Mouse (Mus musculus): ENCODE data around the gene Gm26897.

Gm26897 gene

GRCm38 (mm10) chr5:111733851-111734250 lies at the start of gene Gm26897:
Gm26897 (plus strand) TSS chr5:111733924.
- DNase-seq: no peak

- DNase-seq: no peak
Observed at GRCm38 (mm10) chr5:111687370-111687769, 46.4 kb upstream of the Gm26897 start.

- DNase-seq: no peak
Observed at GRCm38 (mm10) chr5:111688584-111688983, 45.1 kb upstream of the Gm26897 start.

DNA sequence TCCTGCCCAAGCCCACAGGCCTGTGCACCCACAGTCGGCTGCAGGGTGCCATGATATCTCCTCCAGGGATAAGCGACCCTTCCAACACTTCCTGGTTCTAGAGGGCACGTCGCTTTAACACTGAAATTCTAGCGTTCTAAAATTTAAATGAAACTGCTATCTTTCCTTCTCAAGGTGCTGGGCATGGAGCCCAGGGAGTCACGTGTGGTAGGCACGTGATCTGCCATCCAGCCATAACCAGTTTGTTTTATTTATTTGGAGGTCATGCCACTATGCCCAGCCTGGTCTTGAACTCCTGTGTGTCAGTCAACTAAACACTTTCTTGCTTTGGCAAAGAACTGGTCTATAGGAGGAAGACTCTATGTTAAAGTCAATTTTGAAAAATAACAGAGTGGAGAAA lies 35.7 kb upstream of the Gm26897 start:
- no peak for DNase-seq

DNA sequence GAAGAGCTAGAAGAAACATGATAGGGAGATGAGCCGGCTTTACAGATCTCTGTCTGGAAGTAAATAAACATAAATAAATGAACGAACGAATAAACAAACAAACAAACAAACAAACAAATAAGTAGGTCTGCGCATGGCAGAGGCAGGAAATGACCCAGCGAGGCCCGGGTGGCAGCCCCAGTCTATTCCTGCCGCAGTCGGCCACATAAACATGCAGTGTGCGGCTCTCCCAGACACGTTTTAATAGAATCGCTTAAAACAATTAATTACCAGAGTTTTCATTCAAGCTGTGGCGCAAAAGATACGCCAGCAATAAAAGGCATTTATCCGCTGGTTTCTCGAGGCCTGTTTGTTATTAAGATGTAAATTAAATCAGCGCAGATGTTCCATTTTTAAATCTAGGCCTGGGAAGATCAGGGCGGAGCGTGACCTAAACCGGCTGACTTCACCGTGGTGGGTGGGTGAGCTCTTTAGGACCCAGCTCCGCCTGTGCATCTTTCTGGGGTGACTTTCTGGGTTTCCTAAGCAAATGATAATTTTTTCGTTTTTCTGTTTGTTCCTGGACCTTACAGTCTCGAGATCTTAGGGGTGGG lies 33.9 kb upstream of the Gm26897 start:
- no peak for DNase-seq

DNA sequence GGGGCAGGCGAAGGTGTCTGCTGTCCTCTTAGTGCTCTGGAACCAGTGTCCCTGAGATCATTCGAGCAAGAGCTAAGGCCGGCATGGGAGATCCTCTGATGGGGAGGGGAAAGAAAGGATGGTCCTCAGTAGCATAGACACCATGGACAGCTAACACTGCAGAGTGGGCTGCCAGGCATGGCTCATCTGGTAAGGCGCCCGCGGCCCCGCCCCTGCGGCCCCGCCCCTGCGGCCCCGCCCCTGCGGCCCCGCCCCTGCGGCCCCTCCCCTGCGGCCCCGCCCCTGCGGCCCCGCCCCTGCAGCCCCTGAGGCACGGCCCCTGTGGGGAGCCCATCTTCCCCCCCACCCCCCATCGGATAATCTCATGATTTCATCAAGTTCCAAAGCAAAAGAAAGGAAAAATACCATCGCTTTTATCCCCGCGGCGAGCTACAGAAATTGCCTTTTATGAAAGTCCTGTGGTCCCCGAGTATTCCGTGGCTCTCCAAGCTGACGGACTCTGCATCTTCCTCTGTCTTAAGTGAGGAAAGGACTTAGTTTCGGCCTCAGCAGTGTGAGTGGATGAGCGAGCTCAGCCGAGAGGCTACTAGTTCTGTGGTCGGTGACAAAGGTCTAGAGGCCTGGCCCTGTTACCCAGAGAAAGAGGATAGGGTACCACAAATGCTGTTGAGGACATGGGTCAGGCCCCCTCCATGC lies 31.9 kb upstream of the Gm26897 start:
- DNase-seq: no peak

- no peak for DNase-seq
Observed at GRCm38 (mm10) chr5:111703586-111703985, 30.1 kb upstream of the Gm26897 start.

DNA sequence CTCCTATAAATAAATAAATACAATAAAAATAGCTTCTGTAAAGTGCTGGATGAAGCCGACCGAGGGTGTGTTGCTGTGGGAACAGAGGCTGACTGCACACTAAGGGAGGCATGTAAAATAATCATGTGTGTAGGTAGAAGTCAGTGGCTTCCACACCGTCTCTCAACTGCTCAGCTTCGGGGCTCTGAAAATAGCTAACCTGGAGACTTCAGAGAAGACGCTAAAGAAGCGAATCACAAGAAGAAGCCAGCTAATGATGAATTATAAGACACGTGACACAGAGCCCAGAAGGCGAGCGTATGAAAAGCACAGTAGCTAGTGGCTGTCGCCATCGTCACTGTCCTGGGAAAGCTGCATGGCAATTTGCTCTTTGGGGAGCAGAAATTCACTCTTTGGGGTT lies 29.4 kb upstream of the Gm26897 start:
- DNase-seq: no peak

DNA sequence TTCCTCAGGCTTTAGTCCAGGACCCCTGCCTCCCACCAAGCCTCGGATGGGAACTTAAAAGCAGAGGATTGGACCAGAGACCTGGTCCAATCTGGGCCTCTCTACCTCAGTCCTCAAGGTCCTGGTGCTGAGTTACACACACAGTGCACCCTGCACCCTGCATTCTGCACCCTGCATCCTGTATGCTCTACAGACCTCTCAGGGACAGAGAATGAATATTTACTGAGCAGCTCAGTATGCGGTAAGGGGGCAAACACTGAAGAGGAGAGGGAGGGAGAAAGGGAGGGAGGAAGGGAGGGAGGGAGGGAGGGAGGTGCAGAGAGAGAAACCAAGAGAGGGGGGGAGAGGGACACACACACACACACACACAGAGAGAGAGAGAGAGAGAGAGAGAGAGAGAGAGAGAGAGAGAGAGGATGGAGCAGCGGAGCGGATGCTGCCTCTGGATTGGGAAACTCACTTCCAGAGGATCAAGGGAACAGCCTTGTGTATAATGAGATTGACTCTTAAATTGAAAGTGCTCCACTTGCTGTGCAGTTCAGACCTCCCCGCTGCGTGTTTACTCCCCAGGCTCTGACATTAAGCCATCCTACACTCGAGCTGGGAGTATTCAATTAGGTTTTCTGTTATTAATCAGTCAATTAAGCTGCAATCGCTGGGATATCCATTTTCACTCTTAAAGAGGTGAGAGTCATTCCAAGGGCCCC lies 24.4 kb upstream of the Gm26897 start:
- no peak for DNase-seq

- no peak for DNase-seq
Observed at GRCm38 (mm10) chr5:111719018-111719417, 14.7 kb upstream of the Gm26897 start.

- no peak for DNase-seq
Observed at GRCm38 (mm10) chr5:111720726-111721125, 13.0 kb upstream of the Gm26897 start.

DNA sequence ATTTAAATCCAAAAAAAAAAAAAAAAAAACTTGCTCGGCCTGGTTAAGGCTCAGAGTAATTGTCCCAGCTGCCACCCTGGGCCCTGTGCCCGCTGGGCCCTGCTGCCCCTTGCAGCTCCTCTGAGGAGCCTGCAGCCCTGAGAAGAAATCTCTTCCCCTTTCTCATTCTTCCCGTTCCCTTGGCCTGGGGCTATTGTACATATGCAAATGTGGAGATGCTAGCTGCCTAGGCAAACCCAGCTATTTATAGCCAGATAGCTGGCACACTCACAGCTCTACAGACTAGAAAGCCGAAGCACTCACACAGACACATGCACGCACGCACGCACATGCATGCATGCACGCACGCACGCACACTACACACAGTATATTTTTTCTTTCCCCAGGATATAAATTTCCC lies 9.0 kb upstream of the Gm26897 start:
- no peak for DNase-seq

DNA sequence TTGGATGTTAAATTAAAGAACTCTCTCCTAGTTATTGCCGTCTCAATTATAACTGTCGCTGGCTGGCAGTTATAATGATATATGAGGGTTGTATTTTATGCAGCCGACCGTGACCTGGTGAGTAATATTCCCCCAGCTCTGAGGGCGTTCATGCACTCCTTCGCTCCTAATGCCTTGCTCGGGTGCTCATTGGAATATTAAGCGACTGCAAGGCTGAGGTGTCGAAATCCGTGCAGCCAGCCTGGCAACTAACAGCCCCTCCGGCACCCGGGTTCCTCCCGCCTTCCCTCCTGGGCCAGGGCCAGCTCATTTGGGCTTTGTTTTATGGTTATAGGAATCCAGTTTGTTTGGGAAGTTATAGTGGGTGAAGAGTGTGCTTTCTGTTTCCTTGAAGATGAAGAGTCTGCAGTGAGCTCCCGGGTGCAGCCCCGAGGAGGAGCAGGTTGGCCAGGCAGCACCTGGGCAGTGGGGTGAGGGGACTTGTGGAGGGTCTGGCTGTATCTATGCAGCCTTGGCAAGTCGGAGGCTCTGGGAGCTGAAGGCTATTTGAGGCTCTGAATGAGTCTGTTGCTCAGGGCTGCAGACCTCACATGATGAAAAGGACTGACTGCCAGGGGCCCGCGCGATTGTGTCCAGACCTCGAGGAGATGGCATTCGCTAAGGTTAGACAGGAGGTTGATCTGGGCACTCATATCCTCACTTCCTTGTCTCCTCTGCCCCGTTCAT lies 8.4 kb upstream of the Gm26897 start:
- DNase-seq: peak; percentile 21

DNA sequence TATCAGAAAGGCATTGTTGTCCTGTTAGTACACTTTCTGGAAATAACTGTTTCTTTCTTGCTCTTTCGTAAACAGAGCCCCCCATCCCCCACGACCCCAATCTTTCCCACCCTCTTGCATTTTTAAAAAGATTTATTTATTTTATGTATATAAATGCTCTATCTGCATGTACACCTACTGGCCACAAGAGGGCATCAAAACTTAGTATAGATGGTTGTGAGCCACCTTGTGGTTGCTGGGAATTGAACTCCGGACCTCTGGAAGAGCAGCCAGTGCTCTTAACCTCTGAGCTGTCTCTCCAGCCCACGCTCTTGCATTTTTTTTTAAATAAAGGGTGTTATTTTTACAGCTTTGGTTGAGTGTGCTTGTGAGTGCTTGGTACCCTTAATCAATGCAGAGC lies 5.3 kb upstream of the Gm26897 start:
- no peak for DNase-seq

DNA sequence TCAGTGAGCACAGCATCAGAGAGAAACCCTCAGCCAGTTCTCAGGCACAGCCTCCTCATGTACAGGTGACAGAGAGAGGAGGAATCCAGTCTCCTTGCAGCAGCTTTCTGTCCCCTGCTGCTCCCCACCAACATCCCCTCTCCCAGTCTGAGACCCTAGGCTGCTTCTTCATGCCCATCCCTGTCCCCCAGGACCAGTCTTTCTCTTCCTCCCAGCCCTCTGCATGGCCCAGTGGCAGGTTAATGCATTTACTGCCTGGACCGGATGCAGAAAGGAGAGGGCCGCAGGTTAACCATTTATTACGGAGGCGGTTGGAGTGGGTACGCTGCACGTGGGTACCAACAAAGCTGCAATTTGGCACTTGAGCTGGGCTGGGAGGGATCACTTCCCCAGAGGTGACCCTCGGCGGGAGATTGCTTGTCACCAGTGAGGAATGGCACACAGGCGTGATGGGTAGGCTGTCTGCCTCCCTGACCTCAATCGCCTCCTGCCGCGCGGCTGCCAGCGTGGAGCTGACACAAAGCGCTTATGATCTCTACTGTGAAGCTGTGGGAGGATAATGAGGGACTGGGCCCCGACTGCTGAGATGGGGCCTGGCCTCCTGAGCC lies 3.1 kb upstream of the Gm26897 start:
- no peak for DNase-seq

DNA sequence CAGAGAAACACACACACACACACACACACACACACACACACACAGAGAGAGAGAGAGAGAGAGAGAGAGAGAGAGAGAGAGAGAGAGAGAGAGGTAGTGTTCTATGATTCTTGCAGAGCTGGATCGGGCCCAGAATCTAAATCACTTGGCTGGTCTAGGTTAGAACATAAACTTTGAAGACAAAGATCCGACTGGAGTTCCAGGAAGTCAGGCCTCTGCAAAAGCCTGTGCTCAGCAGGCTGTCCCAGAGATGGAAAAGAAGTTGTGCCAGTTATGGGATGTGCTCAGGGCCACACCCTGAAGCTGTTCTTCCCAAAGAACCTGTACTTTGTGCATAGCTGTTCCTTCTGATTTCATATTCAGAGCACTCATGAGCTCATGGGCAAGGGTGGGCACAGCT lies 1.5 kb upstream of the Gm26897 start:
- peak; percentile 15 for DNase-seq

DNA sequence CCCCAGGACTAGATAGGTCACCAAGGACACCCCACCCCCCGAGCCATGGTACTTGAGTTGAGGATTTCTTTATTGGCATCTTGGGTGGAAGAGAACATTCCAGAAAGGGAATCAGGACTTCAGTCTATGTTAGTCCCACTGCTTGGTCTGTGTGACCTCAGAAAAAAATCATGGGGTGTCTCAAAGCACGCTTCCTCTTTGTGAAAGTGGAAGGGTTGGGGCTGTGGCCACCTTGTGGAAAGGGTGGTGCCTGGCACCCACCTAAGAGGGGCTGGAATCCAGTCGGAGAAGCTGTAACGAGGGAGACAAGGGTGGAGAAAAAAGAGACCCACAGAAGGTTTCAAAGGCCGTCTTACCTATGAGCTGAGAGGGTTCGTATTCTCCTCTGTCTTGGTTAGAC lies 5.8 kb downstream of the Gm26897 start:
- DNase-seq: no peak

GRCm38 (mm10) chr5:111740384-111741275 lies 6.9 kb downstream of the Gm26897 start:
- DNase-seq: no peak

DNA sequence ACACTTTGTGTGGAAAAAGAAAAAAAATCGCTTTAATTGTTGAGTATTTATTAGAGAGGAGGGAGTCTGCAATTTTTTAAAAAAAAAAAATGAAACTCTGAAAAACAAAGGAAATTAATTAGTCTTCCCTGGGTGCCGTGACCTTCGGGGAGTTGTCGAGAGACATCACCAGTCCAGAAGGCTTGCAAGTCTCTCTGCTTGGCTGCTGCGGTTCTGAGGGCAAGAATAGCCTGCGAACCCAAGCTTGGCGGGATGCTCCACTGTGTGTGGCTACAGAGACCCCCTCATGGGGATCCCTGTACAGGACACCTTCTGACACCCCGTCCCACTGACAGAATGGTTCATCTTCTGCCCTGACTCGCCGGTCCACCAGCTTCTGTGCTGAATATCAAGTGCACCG lies 7.6 kb downstream of the Gm26897 start:
- DNase-seq: no peak

DNA sequence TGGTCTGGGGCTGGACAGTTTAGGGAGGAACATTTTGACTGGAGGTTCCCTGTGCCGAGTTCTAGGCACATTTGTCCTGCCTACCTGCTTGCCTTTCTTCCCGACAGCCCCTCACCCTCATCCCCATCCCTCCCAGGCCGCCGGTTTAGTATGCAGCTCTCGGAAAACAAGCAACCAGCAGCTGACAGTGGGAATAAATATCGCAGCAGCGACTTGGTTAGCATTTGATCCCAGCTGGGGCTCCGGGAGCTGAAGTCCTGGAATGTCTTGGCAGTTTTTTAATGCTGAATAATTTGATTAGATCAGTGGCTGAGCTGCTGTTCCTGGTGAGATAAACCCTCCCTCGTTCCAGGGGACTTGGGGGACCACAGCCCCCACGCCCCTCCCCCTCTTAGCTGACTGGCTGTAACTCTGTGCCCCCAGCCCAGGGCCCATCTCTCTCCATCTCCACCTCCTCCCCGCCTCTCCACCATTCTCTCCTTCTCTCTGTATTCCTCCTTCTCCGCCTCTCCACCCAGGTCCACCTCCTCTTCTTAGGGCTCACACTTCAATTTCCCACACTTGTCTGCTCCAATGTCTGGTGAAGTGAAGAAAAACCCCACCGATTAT lies 8.7 kb downstream of the Gm26897 start:
- peak; percentile 33 for DNase-seq

DNA sequence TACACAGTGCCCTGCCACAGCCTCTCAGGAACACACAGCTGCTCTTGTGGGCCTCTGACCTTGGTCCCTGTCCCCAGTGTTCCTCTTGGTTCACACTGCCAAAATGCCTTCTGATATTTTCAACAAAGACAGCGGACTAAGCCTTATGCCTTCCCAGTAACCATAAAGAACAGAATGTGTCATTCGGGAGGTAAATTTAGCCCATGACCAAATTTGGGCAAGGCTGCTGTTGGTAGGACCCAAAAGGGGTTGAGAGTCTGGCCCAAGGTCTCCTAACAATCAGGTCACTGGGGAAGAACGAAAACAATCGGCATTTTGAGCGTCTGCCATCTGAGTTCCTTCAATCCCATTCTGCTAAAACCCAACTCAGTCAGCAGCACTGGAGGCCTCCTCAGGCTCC lies 15.9 kb downstream of the Gm26897 start:
- DNase-seq: peak; percentile 37

- no peak for DNase-seq
Observed at GRCm38 (mm10) chr5:111750092-111750491, 16.4 kb downstream of the Gm26897 start.

Measured in lung, postnatal 10 days (tissue).